Mouse (Mus musculus) testis, adult 2 months (tissue): ENCODE measurements at regions not wholly inside any gene's neighbourhood (a gene's known extent, or its start where the extent isn't known, plus 50 kb on each side); places are given as distances from the start of the nearest gene placed in this dataset.
A peak's percentile ranks its signal among the peaks of the same experiment; 100 is the strongest.

Source experiments
- H3K27ac ChIP-seq: fragments of 200-500 bp; 2 replicates; pipeline ENCODE4 v1.5.1; 2012; ENCODE audit warnings: low read depth, low read length; ENCODE audit not compliant: control insufficient read depth, insufficient read depth
- H3K27me3 ChIP-seq: fragments of 200-500 bp; 2 replicates; pipeline ENCODE4 v1.6.1; 2012; ENCODE audit warnings: mild to moderate bottlenecking, low read length, moderate library complexity; ENCODE audit not compliant: control insufficient read depth, insufficient read depth
- H3K36me3 ChIP-seq: fragments of 200-500 bp; 2 replicates; pipeline ENCODE4 v1.6.1; 2012; ENCODE audit warnings: mild to moderate bottlenecking, low read length; ENCODE audit not compliant: control insufficient read depth, insufficient read depth
- H3K4me1 ChIP-seq: fragments of 200-500 bp; 2 replicates; pipeline ENCODE4 v1.6.1; 2012; ENCODE audit warnings: low read length; ENCODE audit not compliant: control insufficient read depth, insufficient read depth
- H3K4me3 ChIP-seq: fragments of 200-500 bp; 2 replicates; pipeline ENCODE4 v1.5.1; 2012; ENCODE audit warnings: low read depth, mild to moderate bottlenecking, low read length, moderate library complexity, mixed read lengths; ENCODE audit not compliant: control insufficient read depth
- CTCF ChIP-seq: fragments of 200-500 bp; IDR thresholded peaks from 2 replicates; pipeline ENCODE4 v1.5.1; 2012; ENCODE audit warnings: low read depth, mild to moderate bottlenecking, inconsistent platforms, low read length, moderate library complexity; ENCODE audit not compliant: control insufficient read depth, insufficient read depth, insufficient replicate concordance
- POLR2A ChIP-seq: fragments of 200-500 bp; IDR thresholded peaks from 2 replicates; pipeline ENCODE4 v1.6.1; 2012; ENCODE audit warnings: low read depth, mild to moderate bottlenecking, inconsistent platforms, low read length, moderate library complexity; ENCODE audit not compliant: control insufficient read depth

GRCm38 (mm10) chr7:110708116-110708515 is 59.9 kb upstream of the Ampd3 start:
- no peaks in the 10 kb centered on the region for H3K36me3 ChIP-seq
- no peak overlapping the region for H3K4me3 ChIP-seq
- no peak overlapping the region for H3K27ac ChIP-seq
- no peaks in the 10 kb centered on the region for H3K27me3 ChIP-seq
- TF ChIP-seq CTCF: no peak
- TF ChIP-seq POLR2A: no peak
- H3K4me1 ChIP-seq: peaks cover 12% of the 10 kb centered on the region

DNA sequence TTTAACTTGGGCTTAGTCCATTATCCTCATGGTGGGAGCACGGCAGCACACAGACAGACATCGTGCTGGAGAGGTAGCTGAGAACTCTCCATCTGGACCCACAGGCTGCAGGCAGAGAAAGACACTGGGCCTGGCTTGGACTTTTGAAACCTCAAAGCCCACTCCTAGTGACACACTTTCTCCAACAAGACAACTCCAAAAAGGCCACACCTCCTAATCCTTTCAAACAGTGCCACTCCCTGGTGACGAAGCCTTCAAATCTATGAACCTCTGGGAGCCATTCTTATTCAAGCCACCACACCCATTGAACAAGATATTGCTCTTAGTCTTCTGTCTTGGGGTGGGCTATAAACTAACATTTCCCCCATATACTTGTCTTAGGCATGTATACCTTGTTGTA is 59.2 kb upstream of the Ampd3 start:
- Histone ChIP-seq H3K27me3 (no peaks in the 10 kb centered on the region), H3K27ac (no peak overlapping the region), H3K4me3 (no peak overlapping the region), H3K36me3 (no peaks in the 10 kb centered on the region), H3K4me1 (peaks cover 12% of the 10 kb centered on the region)
- TF ChIP-seq CTCF (no peak), POLR2A (no peak)

DNA sequence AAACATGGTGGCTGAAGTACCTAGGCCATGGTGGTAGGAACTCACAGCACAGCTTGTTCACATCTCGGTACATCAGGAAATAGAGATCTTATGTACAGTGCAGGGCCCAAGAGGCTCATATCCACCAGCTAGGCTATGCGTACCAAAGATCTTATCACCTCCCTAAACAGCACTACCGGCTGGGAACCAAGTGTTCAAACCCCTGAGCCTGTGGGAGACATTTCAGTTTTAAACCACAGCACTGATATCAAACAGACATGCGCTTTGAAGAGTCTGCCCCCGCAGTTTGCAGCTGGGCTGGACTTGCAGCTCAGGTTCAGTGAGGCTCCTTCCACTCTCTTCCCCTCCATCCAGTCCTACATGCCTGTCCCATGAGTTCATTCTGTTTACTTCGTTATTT is 58.4 kb upstream of the Ampd3 start:
- Histone ChIP-seq H3K4me3 (no peak overlapping the region), H3K27me3 (no peaks in the 10 kb centered on the region), H3K27ac (no peak overlapping the region), H3K4me1 (peaks cover 12% of the 10 kb centered on the region), H3K36me3 (no peaks in the 10 kb centered on the region)
- no peak for TF ChIP-seq CTCF
- TF ChIP-seq POLR2A: no peak

DNA sequence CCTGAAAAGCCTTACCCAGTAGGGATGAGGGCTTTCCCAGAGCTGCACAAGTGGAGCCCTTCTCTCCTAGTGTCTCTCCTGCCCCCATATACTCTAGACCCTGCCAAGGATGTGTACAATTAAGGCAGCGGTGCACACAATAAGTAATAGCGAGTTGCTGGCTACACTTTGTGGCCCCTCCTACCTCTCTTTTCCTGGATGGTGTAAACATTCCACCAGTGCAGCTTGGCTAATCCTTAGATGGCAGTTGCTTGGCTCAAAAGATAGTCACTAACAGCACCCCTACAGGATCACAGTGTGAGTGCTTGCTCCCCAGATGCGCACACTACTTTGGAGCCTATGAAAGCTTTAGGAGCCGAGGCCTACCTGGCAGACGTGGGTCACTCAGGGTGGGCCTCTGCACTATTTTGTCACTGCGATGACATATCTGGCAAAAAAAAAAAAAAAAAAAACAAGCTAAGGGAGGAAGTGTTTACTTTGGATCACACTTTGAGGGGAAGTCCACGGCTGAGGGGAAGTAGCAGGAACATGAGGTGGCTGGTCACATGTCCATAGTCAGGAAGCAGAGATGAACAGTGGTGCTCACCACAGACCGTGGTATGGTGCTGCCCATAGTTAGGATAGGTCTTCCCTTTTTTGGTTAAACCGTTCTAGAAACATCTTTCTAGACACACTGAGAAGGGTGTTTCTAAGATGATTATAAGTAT is 57.6 kb upstream of the Ampd3 start:
- H3K36me3 ChIP-seq: no peaks in the 10 kb centered on the region
- no peak overlapping the region for H3K4me3 ChIP-seq
- no peak overlapping the region for H3K27ac ChIP-seq
- no peaks in the 10 kb centered on the region for H3K27me3 ChIP-seq
- H3K4me1 ChIP-seq: peaks cover 12% of the 10 kb centered on the region
- no peak for TF ChIP-seq POLR2A
- TF ChIP-seq CTCF: no peak

GRCm38 (mm10) chr7:110713661-110714060 is 54.3 kb upstream of the Ampd3 start:
- TF ChIP-seq POLR2A (no peak), CTCF (no peak)
- H3K27ac ChIP-seq: no peak overlapping the region

DNA sequence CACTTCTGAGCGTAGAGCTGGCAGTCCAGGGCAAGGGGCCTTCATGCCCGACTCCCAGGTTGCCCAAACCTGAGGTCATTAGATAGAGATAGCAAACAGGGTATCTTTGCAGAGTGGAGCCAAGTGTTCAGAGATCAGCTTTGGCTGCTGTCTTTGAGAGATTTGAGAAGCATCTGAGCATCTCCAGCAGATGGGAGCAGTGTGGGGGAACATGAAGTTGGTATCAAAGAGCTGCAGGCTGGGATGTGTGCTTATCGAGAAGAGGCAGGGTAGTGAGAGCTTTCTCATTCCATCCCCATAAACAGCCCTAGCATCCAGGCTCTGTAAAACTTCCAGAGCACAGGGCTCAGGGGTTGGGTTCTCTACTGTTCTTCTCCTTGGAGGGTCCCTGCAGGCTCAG is 52.9 kb upstream of the Ampd3 start:
- no peaks in the 10 kb centered on the region; the same call in none of the 2 replicates for H3K4me1 ChIP-seq
- H3K27me3 ChIP-seq: no peaks in the 10 kb centered on the region
- TF ChIP-seq POLR2A (no peak), CTCF (no peak)
- no peaks in the 10 kb centered on the region for H3K36me3 ChIP-seq
- peak overlapping the region; percentile 36; the same call in 1 of the 2 replicates for H3K27ac ChIP-seq
- H3K4me3 ChIP-seq: no peak overlapping the region

More at GRCm38 (mm10) chr7:110713661-110714060, 54.3 kb upstream of the Ampd3 start:
- H3K36me3 ChIP-seq: no peaks in the 10 kb centered on the region
- no peaks in the 10 kb centered on the region for H3K27me3 ChIP-seq
- no peaks in the 10 kb centered on the region; the same call in none of the 2 replicates for H3K4me1 ChIP-seq
- no peak overlapping the region for H3K4me3 ChIP-seq

DNA sequence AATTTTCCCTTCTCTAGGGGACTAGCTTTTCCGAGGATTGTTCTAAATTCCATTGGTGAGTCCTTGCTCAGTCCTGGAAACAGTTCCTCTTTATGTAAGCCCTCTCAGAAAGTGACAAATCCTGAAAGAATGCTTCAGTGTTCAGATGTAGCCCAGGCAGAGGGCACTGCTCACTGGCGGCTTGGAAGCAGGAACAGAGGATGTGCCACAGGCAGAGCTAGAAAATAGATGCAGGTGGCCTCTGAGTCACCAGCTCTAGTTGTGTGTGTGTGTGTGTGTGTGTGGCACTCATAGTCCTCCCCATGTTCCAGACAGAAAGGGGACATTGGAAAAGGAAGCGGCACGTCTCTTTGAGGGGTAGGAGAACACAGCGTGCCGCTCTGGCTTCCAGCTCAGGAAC is 52.5 kb upstream of the Ampd3 start:
- Histone ChIP-seq H3K4me1 (no peaks in the 10 kb centered on the region; the same call in none of the 2 replicates), H3K4me3 (no peak overlapping the region), H3K27ac (peak overlapping the region; percentile 36; the same call in 1 of the 2 replicates), H3K36me3 (no peaks in the 10 kb centered on the region), H3K27me3 (no peaks in the 10 kb centered on the region)
- no peak for TF ChIP-seq POLR2A
- TF ChIP-seq CTCF: no peak

GRCm38 (mm10) chr7:110717104-110717503 is 50.9 kb upstream of the Ampd3 start:
- Histone ChIP-seq H3K4me3 (no peak overlapping the region), H3K36me3 (no peaks in the 10 kb centered on the region), H3K4me1 (no peaks in the 10 kb centered on the region; the same call in none of the 2 replicates), H3K27me3 (no peaks in the 10 kb centered on the region), H3K27ac (no peak overlapping the region)
- TF ChIP-seq CTCF (no peak), POLR2A (no peak)
